Mouse (Mus musculus): ENCODE measurements around the gene Antxr2. TPM values are rescaled to one million over a fixed set of nuclear protein-coding genes. Genes with fewer than 3 reads are reported as not detected.
A peak's percentile ranks its signal among the peaks of the same experiment; 100 is the strongest.

Antxr2 gene
- 23.9 and 32.8 TPM in 2 replicates for total RNA-seq (2021)
- long read RNA-seq, experiment 1, full-length matches to known transcripts: 40 of 46 reads
- long read RNA-seq, experiment 1, partial matches to known transcripts: 3 of 46 reads
- long read RNA-seq, experiment 1, other reads (novel, unspliced or antisense): 3 of 46 reads
- long read RNA-seq, experiment 2, full-length matches to known transcripts: 26 of 30 reads
- long read RNA-seq, experiment 2, partial matches to known transcripts: 0 of 30 reads
- long read RNA-seq, experiment 2, other reads (novel, unspliced or antisense): 4 of 30 reads

DNA sequence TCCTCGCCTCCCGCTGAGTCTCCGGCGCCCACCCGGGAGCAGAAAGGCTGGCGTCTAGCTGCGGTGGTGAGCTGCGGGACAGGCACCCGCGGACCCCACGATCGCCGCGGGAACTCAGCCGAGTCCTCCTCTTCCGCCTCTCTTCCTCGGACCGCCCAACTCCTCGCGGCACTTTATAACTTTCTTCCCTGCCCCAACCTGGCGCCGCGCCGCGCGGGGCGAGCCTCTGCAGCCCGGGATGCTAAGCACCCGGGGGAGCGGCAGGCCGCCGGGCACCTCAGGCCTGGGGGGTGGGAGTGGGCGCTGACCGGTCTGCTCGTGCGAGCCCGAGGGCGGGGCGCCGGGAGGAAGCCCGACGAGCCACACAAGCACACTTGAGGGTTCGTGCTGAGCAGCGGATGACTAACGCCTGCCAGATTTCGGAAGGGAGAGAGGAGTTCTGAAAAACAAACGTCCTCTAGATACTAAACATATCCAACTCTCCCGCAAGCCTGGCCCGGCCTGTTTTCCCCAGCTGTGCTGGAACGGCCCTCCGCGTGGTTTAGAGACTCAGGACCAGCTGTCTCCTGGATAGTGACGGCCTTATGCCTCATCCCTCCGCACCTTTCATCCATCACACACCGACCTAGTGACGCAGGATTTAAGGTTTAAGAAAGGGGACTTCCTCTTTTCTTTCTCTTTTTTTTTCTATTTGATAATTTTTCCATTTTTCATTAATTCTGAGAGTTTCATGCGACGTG, at the start of gene Antxr2:
TSS of gene Antxr2 (minus strand) at position 142 of the 740 bp plus-strand sequence.
- peak; percentile 81 for DNase-seq

- DNase-seq: no peak
Measured at GRCm38 (mm10) chr5:98076612-98077011, 45.8 kb upstream of the Antxr2 start.

DNA sequence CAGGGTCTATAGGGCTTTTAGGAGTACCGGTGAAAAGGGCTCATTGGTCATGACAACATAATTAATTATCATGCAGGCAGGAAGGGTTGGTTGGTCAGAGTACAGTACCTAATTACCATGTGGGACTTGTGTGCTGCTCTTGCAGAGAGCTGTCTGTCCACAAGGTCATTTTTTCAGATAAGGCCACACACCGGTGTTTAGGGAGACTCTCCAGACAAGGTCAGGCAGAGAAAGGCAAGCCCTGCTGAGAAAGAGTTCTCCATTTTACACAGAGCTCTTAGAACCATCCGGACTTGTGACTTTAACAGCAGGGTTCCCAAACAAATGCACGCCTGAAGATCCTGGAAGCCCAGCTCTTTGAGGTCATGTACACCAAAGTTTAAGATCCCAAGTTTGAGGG, 38.3 kb upstream of the Antxr2 start:
- DNase-seq: no peak

DNA sequence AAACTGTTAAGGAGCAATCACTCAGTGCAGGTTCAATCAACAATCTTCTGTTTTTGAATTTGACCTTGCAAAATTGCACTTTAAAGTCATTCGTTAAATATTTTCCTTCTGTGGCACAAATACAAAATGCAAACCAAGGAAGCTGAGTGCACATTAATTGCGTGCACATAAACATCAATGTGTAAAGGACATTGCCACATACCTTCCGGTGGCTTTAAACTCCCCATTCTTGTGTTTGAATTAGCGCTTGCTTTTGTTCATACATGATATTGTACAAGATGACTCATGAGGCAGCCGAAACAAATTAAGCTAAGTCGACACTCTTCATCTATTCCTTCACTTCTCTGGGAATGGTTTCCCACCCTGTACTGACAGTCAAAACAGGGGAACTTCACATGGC, 24.4 kb upstream of the Antxr2 start:
- DNase-seq: no peak

DNA sequence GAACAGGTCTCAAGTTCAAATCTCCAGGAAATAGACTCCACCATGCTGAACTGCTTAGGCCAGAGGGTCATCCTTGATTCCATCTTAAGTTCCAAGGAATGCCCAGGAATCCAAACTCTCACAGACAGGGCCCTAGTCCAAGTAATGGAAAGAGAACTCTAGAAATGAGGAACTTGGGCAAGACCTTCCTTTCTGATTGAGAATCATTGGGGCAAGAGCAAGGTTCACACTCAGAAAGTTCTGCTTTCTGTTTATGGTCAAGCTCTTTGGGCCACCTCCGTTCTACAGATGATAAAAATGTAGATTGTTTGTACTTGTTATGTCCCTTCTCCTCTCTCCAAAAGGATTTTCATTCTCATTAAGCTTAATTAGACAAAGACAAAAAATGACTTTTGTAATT, 24.0 kb upstream of the Antxr2 start:
- no peak for DNase-seq

- DNase-seq: no peak
Measured at GRCm38 (mm10) chr5:98034928-98035327, 4.1 kb upstream of the Antxr2 start.

GRCm38 (mm10) chr5:98034207-98034606, 3.4 kb upstream of the Antxr2 start:
- no peak for DNase-seq

DNA sequence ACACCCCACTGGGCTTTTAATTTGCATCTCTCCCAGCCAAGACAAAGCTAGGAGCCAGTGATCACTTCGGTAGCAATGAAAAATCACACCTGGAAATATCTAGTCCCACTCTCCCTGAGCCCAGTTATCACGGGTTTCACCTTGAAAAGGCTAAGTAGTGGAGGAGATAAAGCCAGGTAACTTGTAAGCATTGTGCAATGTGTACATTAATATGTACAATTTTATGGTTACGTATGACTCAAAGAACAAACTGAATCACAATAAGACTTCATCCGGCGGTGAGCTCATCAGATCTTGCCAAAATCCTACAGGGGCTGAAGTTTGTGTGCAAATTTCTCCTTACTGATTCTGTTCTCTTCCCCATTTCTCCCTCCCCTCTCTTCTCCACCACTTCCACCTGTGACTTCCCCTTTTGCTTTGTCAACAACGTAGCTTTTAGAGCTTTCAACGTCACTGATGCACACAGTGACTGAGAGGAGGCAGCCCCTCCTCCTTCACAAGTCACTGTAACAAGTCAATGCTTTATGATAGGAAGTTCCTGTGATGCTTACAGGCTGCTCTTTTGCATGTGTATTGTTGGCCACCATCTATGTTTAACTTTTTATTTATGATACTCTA, 2.1 kb upstream of the Antxr2 start:
- DNase-seq: no peak

GRCm38 (mm10) chr5:98030091-98030901, 547 bp downstream of the Antxr2 start:
- peak; percentile 66 for DNase-seq

DNA sequence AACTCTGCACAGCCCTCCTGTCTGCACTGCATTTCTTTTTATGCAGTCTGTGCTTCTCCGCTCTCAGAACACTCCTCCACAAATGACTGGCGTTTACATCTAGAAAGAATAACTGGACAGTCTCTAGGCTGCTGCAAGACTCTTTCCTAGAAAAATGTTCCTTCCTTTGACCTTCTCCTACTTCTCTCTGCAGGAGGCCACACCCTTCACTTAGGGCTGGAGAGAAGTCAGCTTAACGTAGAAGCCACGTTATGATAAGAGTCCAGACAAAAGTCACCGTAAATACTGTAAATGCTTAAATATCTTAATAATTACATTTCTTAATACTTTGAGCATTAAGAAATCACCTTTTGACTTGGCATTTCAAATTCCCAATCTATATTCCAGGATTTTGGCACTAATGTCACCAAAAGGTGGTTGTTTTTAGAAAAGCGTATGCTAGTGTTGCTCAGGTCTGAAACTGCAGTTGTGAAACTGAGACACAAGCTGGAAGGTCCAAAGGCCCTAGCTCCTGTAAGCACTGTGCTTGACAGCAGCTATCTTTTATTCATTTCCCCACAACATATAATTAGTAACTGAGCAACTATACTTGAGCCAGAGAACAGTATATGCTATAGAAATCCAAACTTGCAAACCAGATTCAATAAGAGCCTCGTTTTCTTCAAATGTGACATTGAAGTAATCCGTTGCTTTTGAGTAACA, 3.0 kb downstream of the Antxr2 start:
- DNase-seq: no peak

DNA sequence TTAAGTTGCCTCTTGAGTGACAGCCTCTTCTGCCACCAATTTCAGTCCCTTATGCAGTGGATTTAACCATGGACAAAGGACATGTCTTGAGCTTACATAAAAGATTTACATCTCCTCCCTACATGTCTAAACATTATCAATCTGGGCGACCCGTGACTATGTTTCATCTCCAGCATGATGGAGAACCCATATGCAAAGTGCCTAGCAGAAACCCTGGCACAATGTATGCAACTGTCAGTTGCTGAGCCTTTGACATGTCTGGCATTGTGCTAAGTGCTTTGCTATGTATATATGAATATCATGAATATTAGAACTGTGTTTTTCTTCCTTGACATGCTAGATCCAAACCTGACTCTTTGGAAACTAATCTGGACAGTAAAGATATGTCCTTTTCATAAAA, 4.9 kb downstream of the Antxr2 start:
- no peak for DNase-seq

- no peak for DNase-seq
Measured at GRCm38 (mm10) chr5:98024545-98024944, 6.3 kb downstream of the Antxr2 start.

- no peak for DNase-seq
Measured at GRCm38 (mm10) chr5:98021518-98021917, 9.3 kb downstream of the Antxr2 start.

DNA sequence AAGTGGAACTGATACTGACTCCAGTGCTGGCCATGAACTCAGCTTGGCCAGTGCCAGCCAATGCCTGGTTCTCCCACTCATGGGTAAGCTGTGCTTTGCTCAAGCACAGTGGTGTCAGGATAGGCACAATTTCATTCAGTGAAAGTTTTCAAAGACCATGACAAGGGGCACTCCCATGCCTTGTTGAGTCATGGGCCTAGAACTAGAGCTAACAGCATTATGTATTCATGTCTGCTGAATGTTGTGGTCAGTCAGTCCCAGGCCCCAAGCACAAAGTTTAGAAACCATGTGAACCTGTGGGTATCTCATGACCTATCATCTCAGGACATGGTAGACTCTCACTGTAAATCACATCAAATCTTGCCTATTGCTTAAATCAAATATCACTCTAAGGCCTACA, 10.2 kb downstream of the Antxr2 start:
- no peak for DNase-seq

DNA sequence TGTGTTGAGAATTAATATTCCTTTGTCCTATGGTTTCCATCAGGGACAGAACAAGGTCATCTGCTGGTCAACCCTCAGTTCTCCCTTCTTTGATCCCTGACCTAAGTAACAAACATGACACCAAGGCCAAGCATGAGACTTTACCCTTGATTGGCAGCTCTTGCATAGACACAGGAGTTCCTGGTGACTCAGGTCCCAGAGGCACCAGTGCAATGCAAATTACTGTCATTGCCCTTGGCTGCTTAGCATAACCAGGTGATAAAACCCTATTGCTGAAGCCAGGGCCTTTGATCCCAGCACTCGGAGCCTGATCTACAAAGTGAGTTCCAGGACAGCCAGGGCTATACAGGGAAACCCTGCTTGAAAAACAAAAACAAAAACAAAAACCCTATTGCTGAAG, 11.4 kb downstream of the Antxr2 start:
- no peak for DNase-seq

GRCm38 (mm10) chr5:98018162-98018561, 12.7 kb downstream of the Antxr2 start:
- no peak for DNase-seq

GRCm38 (mm10) chr5:98016247-98017203, 14.3 kb downstream of the Antxr2 start:
- DNase-seq: no peak

GRCm38 (mm10) chr5:98005751-98006150, 25.1 kb downstream of the Antxr2 start:
- no peak for DNase-seq

GRCm38 (mm10) chr5:97999261-97999824, 31.5 kb downstream of the Antxr2 start:
- no peak for DNase-seq

- DNase-seq: no peak
Measured at GRCm38 (mm10) chr5:97996500-97997176, 34.2 kb downstream of the Antxr2 start.

Data from adrenal gland, postnatal 14 days (tissue).